Mouse (Mus musculus) lung, postnatal 0 days (tissue): ENCODE data around the gene Tex52. TPM values are rescaled to one million over a fixed set of nuclear protein-coding genes. Genes with fewer than 3 reads are reported as not detected.

Experiments
- ATAC-seq: fragments of 200-750 bp; cut with Nextera tagmentation; 2 replicates; pipeline ENCODE4 v1.8.0; 2017; ENCODE audit warnings: moderate library complexity
- DNase-seq: peaks from one replicate; pipeline ENCODE4 v3.0.0-alpha.2; 2016; ENCODE audit warnings: low spot score
- H3K27ac ChIP-seq: fragments of 300-500 bp; sonication (generic); 2 replicates; pipeline ENCODE4 v1.5.1; 2014; ENCODE audit warnings: antibody characterized with exemption, mild to moderate bottlenecking, low read length, mixed read lengths
- H3K27me3 ChIP-seq: fragments of 300-500 bp; sonication (generic); replicated peaks from 2 replicates; pipeline ENCODE4 v1.6.1; 2014; ENCODE audit warnings: low read length, mixed read lengths; ENCODE audit not compliant: insufficient read depth
- H3K36me3 ChIP-seq: fragments of 300-500 bp; sonication (generic); 2 replicates; pipeline ENCODE4 v1.6.1; 2014; ENCODE audit warnings: low read length, mixed read lengths; ENCODE audit not compliant: insufficient read depth
- H3K4me1 ChIP-seq: fragments of 300-500 bp; sonication (generic); 2 replicates; pipeline ENCODE4 v1.6.1; 2014; ENCODE audit warnings: antibody characterized with exemption, low read depth, low read length, mixed read lengths; ENCODE audit not compliant: insufficient read depth
- H3K4me2 ChIP-seq: fragments of 300-500 bp; sonication (generic); replicated peaks from 2 replicates; pipeline ENCODE4 v1.6.1; 2014; ENCODE audit warnings: low read depth, mild to moderate bottlenecking, low read length, moderate library complexity, mixed read lengths
- H3K4me3 ChIP-seq: fragments of 300-500 bp; sonication (generic); 2 replicates; pipeline ENCODE4 v1.5.1; 2014; ENCODE audit warnings: low read depth, low read length
- H3K9ac ChIP-seq: fragments of 300-500 bp; sonication (generic); replicated peaks from 2 replicates; pipeline ENCODE4 v1.6.1; 2014; ENCODE audit warnings: low read depth, mild to moderate bottlenecking
- H3K9me3 ChIP-seq: fragments of 300-500 bp; sonication (generic); 2 replicates; pipeline ENCODE4 v1.6.1; 2016; ENCODE audit warnings: low read length, mixed read lengths
- CTCF ChIP-seq: IDR thresholded peaks from 2 replicates; pipeline ENCODE4 v1.5.1; 2016; ENCODE audit warnings: antibody characterized with exemption, mild to moderate bottlenecking
- EP300 ChIP-seq: IDR thresholded peaks from 2 replicates; pipeline ENCODE4 v1.6.1; 2016; ENCODE audit warnings: antibody characterized with exemption, mild to moderate bottlenecking, control low read depth
- WGBS: fragments of 180-500 bp; shearing (Covaris S2); extraction: QIAGEN DNeasy Blood & Tissue Kit; methylation state at CpG from one replicate; pipeline ENCODE4 v1.1.7; 2014; 5-methylcytosine and 5-hydroxymethylcytosine counted together
- polyA plus RNA-seq: library from polyadenylated mRNA; unstranded; fragments of >200 nt; fragmentation: Nextera tagmentation; extraction: Ambion mirVana; gene quantifications from 2 replicates; pipeline ENCODE4 v1.2.1, GENCODE M21; 2015

The Tex52 gene
- polyA plus RNA-seq, 1 experiment from 2014 or later, result 0.17 TPM

- no peak for ATAC-seq
- DNase-seq, result no peak
Measured at GRCm38 (mm10) chr6:128361901-128362300, 13.4 kb upstream of the Tex52 start.

DNA sequence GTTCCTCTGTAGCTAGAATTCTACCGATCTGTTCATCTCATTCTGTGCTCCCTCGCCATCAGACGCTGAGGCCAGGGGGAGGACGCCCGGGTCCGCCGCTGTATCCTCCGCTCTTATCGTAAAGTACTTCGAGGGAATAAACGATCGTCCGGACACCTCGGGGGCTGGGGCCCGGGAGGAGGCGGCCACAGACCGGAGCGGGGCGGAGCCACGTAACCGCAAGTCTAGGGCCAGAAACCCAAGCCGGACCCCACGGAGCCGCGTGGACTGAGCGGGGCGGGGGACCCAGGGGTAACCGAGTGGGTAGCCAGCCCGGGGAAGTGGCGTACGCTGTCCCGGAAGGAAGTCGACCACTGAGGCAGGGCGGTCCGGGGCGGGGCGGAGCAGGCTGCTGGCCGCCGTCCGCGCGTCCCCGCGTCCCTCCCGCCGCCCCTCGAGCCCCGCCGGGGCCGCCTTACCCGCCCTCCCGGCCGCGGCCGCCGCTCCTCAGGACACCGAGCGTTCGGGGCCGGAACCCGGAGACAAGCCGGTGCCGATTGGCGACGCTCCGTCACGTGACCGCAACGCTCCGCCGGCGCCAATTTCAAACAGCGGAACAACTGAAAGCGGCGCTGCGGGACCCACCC, 12.8 kb upstream of the Tex52 start, which contains the start of the genes Rhno1 and Foxm1:
Gene Rhno1, minus strand, starts transcription at position 531 of the 626 bp plus-strand sequence.
Gene Foxm1, plus strand, starts transcription at position 587 of the 626 bp plus-strand sequence.
- H3K4me1 ChIP-seq, result no peaks in the 10 kb centered on the region
- no peaks in the 10 kb centered on the region for H3K36me3 ChIP-seq
- DNase-seq (peak; percentile 88), ATAC-seq (peak; percentile 91)
- H3K9ac ChIP-seq, result peak within 1 kb of the TSS; percentile 88
- H3K9me3 ChIP-seq, result no peaks in the 10 kb centered on the region
- H3K27me3 ChIP-seq, result no peaks in the 10 kb centered on the region
- H3K4me3 ChIP-seq, result peak within 1 kb of the TSS; percentile 89
- peak within 1 kb of the TSS; percentile 100 for H3K4me2 ChIP-seq
- peak within 1 kb of the TSS; percentile 95 for H3K27ac ChIP-seq
- 0 out of 2 replicates have a peak, but pooled peaks have one; percentile 12 for TF ChIP-seq EP300
- TF ChIP-seq CTCF, result no peak
- under 1% methylated on average over 47 of the region's 76 CpGs for WGBS

More at GRCm38 (mm10) chr6:128361901-128362300, 13.4 kb upstream of the Tex52 start:
- H3K4me2 ChIP-seq, result peak overlapping the region; percentile 100
- H3K27me3 ChIP-seq, result no peaks in the 10 kb centered on the region
- no peaks in the 10 kb centered on the region for H3K9me3 ChIP-seq
- TF ChIP-seq EP300, result no peak
- TF ChIP-seq CTCF, result no peak
- H3K9ac ChIP-seq, result peak overlapping the region; percentile 88
- H3K27ac ChIP-seq, result peak overlapping the region; percentile 95
- H3K4me1 ChIP-seq, result no peaks in the 10 kb centered on the region
- WGBS, result 8% methylated on average over 9 of the region's 9 CpGs
- no peaks in the 10 kb centered on the region for H3K36me3 ChIP-seq
- peak overlapping the region; percentile 89 for H3K4me3 ChIP-seq

- peak overlapping the region; percentile 89 for H3K4me3 ChIP-seq
- ATAC-seq (peak; percentile 15), DNase-seq (peak; percentile 50)
- peak overlapping the region; percentile 88 for H3K9ac ChIP-seq
- no peaks in the 10 kb centered on the region for H3K27me3 ChIP-seq
- H3K4me1 ChIP-seq, result no peaks in the 10 kb centered on the region
- H3K9me3 ChIP-seq, result no peaks in the 10 kb centered on the region
- H3K36me3 ChIP-seq, result no peaks in the 10 kb centered on the region
- TF ChIP-seq EP300, result no peak
- no peak for TF ChIP-seq CTCF
- peak overlapping the region; percentile 100 for H3K4me2 ChIP-seq
- WGBS, result under 1% methylated on average over 30 of the region's 46 CpGs
- H3K27ac ChIP-seq, result peak overlapping the region; percentile 95
Measured at GRCm38 (mm10) chr6:128363007-128363825, 12.0 kb upstream of the Tex52 start.

DNA sequence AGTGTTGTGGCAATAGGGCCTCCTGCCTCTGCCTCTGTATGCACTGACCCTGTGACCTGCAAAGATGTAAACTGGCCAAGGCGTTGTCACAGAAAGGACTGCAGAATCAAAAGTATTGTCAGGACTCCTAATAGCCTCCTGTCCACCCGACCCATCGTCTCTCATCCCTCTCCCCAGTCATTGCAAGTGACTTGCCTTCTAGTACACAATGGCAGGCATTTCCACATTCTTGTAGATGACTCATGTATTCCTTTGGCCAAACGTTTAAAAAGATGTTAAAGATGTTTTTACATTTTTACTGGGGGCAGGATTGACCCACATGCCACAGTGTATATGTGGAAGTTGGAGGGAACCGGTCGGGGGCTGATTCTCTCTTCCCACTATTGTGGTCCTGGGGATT, 10.5 kb upstream of the Tex52 start:
- H3K36me3 ChIP-seq, result no peaks in the 10 kb centered on the region
- no peak for TF ChIP-seq CTCF
- no peak for TF ChIP-seq EP300
- H3K4me1 ChIP-seq, result no peaks in the 10 kb centered on the region
- no peaks in the 10 kb centered on the region for H3K27me3 ChIP-seq
- WGBS, result 61% methylated on average over 6 of the region's 6 CpGs
- no peak overlapping the region for H3K27ac ChIP-seq
- H3K9ac ChIP-seq, result no peak overlapping the region
- no peak overlapping the region for H3K4me3 ChIP-seq
- ATAC-seq, result no peak
- no peaks in the 10 kb centered on the region for H3K9me3 ChIP-seq
- DNase-seq, result peak; percentile 38
- no peak overlapping the region for H3K4me2 ChIP-seq

DNA sequence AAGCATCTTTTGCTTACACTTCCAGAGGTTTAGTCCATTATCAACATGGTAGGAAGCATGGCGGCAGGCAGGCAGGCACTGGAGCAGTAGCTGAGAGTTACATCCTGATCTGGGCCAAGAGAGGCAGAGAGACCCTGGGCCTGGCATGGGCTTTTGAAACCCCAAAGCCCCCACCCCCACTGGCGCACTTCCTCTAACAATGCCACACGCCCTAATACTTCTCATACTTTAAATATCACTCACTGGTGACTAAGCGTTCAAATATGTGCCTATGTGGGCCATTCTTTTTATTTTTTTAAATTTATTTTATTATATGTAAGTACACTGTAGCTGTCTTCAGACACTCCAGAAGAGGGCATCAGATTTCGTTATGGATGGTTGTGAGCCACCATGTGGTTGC, 8.8 kb upstream of the Tex52 start:
- DNase-seq (no peak), ATAC-seq (no peak)
- TF ChIP-seq EP300, result no peak
- no peak for TF ChIP-seq CTCF
- no peaks in the 10 kb centered on the region for H3K9me3 ChIP-seq
- no peaks in the 10 kb centered on the region for H3K27me3 ChIP-seq
- H3K27ac ChIP-seq, result no peak overlapping the region
- H3K4me3 ChIP-seq, result no peak overlapping the region
- peaks cover 4% of the 10 kb centered on the region; the same call in 1 of the 2 replicates for H3K36me3 ChIP-seq
- no peak overlapping the region for H3K9ac ChIP-seq
- H3K4me1 ChIP-seq, result no peaks in the 10 kb centered on the region
- H3K4me2 ChIP-seq, result no peak overlapping the region
- WGBS, result 80% methylated on average over 5 of the region's 5 CpGs

DNA sequence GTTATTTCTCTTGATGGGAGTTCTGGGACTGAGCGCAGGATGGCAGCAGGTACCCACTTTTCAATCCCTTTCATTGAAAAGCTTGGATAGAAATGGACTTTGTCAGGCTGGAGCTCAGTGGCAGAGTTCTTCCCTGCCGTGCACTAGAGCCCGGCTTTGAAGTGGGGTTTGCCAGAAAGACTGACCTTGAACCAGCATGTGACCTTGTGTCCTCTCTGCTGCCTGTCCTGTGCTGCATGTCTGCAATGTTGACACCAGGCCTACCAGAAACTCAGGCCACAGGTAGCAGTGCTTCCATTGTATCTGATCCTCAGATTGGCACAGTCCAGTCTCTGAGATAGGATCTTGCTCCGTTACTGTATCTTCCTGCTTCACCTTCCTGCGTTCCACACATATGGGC, 5.2 kb upstream of the Tex52 start:
- no peak overlapping the region for H3K4me3 ChIP-seq
- TF ChIP-seq CTCF, result no peak
- no peak for TF ChIP-seq EP300
- no peaks in the 10 kb centered on the region for H3K27me3 ChIP-seq
- H3K36me3 ChIP-seq, result peaks cover 8% of the 10 kb centered on the region; the same call in 1 of the 2 replicates
- H3K4me2 ChIP-seq, result no peak overlapping the region
- H3K9me3 ChIP-seq, result no peaks in the 10 kb centered on the region
- ATAC-seq, result no peak
- H3K4me1 ChIP-seq, result no peaks in the 10 kb centered on the region
- no peak overlapping the region for H3K27ac ChIP-seq
- H3K9ac ChIP-seq, result no peak overlapping the region
- 90% methylated on average over 5 of the region's 5 CpGs for WGBS
- DNase-seq, result no peak
